In the genomic region with DNA sequence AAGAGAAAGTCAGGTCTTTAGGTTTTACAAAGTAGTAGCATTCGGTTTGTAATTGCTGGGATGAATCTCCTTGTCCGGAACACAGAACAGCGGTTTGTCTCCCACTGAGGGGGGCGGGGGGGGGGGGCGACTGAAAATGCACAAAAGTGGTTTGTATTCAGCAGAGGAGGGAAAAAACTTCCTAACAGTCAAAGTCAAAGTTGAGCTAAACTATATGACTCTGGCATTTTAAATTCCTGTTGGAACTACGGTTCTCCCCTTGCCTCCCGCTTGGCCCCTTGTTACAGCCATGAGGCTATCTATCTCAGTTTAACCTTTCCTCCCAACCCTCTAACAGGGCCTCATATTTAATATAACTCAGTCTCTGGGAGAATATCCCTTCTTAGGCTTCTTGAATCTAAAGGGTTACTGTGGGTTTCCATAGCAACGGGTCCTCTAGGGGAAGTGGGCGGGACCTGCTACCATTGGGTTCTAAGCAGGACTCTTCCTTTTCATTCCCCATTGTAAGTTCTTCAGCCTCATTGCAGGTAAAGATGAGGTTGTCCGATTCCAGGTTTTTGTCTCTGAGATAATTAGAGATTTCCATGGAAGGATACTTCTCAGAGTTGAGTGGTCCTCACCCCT, we compare ENCODE assay signal across 7 mouse cellular contexts. TPM values are rescaled to one million over a fixed set of nuclear protein-coding genes. Genes with fewer than 3 reads are reported as not detected.
DNase-seq lines count a peak whose midpoint lies in the region; ATAC-seq and TF ChIP-seq lines count a peak whose summit lies in the region.

No protein-coding gene starts in this region.

- TF ChIP-seq POLR2A in thymus, adult 2 months (IDR thresholded peaks at IDR 0.05; ENCODE audit: control insufficient read depth, extremely low read depth, insufficient read depth, low read length, poor library complexity): no peak

- no peak for TF ChIP-seq CTCF in thymus, adult 2 months (IDR thresholded peaks at IDR 0.05; ENCODE audit: borderline replicate concordance, control insufficient read depth, extremely low read depth, insufficient read depth, low read length, poor library complexity)

- no peaks in the 10 kb centered on the region for H3K27me3 ChIP-seq in embryonic facial prominence, embryonic 10.5 days (replicated peaks; ENCODE audit: low read depth, poor library complexity, severe bottlenecking)
- H3K27me3 ChIP-seq in thymus, adult 2 months (ENCODE audit: control insufficient read depth, insufficient read depth, low read length): no peaks in the 10 kb centered on the region

- DNase-seq in 416B (ENCODE audit: low read depth): peak; percentile 75
- DNase-seq in MN1 (ENCODE audit: low spot score): peak; percentile 28
- peak; percentile 69 for DNase-seq in embryonic facial prominence, embryonic 10.5 days (ENCODE audit: low spot score)
- DNase-seq in heart, postnatal 10 days: peak; percentile 66 to 75
- DNase-seq in kidney, postnatal 4 days: peak; percentile 65 to 75
- peak; percentile 56 for DNase-seq in thymus, adult 2 months

- no peaks in the 10 kb centered on the region for H3K9me3 ChIP-seq in embryonic facial prominence, embryonic 10.5 days

- H3K4me3 ChIP-seq in embryonic facial prominence, embryonic 10.5 days: peak overlapping the region; percentile 95
- H3K4me3 ChIP-seq in thymus, adult 2 months (ENCODE audit: control insufficient read depth, insufficient read depth, low read length): no peak overlapping the region

- H3K36me3 ChIP-seq in embryonic facial prominence, embryonic 10.5 days (replicated peaks): no peaks in the 10 kb centered on the region
- no peaks in the 10 kb centered on the region for H3K36me3 ChIP-seq in thymus, adult 2 months (ENCODE audit: control insufficient read depth, insufficient read depth, low read length)

- H3K27ac ChIP-seq in embryonic facial prominence, embryonic 10.5 days (replicated peaks): peak overlapping the region; percentile 98
- H3K27ac ChIP-seq in thymus, adult 2 months (ENCODE audit: control insufficient read depth, insufficient read depth, low read length): no peak overlapping the region

- under 1% methylated on average over 10 of the region's 10 CpGs for WGBS in embryonic facial prominence, embryonic 10.5 days
- WGBS in thymus, adult 2 months: 4% methylated on average over 10 of the region's 10 CpGs

- ATAC-seq in megakaryocyte progenitor cell, adult 5-6 weeks (replicated peaks; ENCODE audit: poor library complexity): peak; percentile 52

- intact Hi-C loops in heart, postnatal 10 days (cut with DNase I): no loop called here

- H3K4me1 ChIP-seq in embryonic facial prominence, embryonic 10.5 days: peaks cover 33% of the 10 kb centered on the region
- H3K4me1 ChIP-seq in thymus, adult 2 months (replicated peaks; ENCODE audit: control insufficient read depth, insufficient read depth, low read length): peaks cover 3% of the 10 kb centered on the region; the same call in 1 of the 2 replicates

RNA-seq across cellular contexts. Expression of a gene that starts 1.4 kb away (rescaled TPM):
- polyA plus RNA-seq in embryonic facial prominence, embryonic 10.5 days (2016; fragmentation: Nextera tagmentation; extraction: Ambion mirVana): 18.0 and 18.6 TPM in 2 replicates
- total RNA-seq in heart, postnatal 10 days (2021): 10 to 100 TPM; 26.2 to 26.9 TPM
- 3.2 and 3.4 TPM in 2 replicates for total RNA-seq in megakaryocyte progenitor cell, adult 5-6 weeks (2015)
- total RNA-seq in megakaryocyte progenitor cell, adult 5-6 weeks (2017): 2.0 and 2.3 TPM in 2 replicates
- 2.3 and 3.2 TPM in 2 replicates for polyA plus RNA-seq in thymus, adult 2 months (2012; rRNA removed)

Comparison
In these comparisons a context has a peak if more than half of its experiments do, and no peak if none do; other contexts are left out.
1. RNA of a gene that starts 1.4 kb away (total RNA-seq): 26.2 to 26.9 TPM in heart, postnatal 10 days; 2.0 to 3.4 TPM in megakaryocyte progenitor cell, adult 5-6 weeks; every median in the first group is over 4 times any median in the second.
2. Peak in every context shown above with its lines, with median percentiles within 50 percentile points of each other: DNase-seq.